Mouse (Mus musculus): ENCODE measurements around the gene Swsap1. TPM values are rescaled to one million over a fixed set of nuclear protein-coding genes. Genes with fewer than 3 reads are reported as not detected.

The Swsap1 gene
- polyA plus RNA-seq, 1 experiment from 2014 or later: 2.6 TPM

GRCm38 (mm10) chr9:21925506-21925905 is 30.0 kb upstream of the Swsap1 start:
- TF ChIP-seq CTCF (IDR thresholded peaks at IDR 0.05; ENCODE audit: low read depth) (no peak), EP300 (IDR thresholded peaks at IDR 0.05; ENCODE audit: low read depth) (no peak)
- Histone ChIP-seq H3K4me3 (ENCODE audit: low read depth, low read length) (0 out of 2 replicates have a peak overlapping the region, but pooled peaks have one; percentile 45), H3K4me2 (ENCODE audit: low read depth, low read length) (peak overlapping the region; percentile 72), H3K27me3 (ENCODE audit: insufficient read depth, low read length) (no peaks in the 10 kb centered on the region), H3K36me3 (replicated peaks; ENCODE audit: insufficient read depth, low read length) (no peaks in the 10 kb centered on the region), H3K27ac (ENCODE audit: low read depth) (peak overlapping the region; percentile 92; the same call in 1 of the 2 replicates), H3K9ac (replicated peaks) (peak overlapping the region; percentile 59; the same call in 1 of the 2 replicates), H3K4me1 (ENCODE audit: insufficient read depth) (peaks cover 30% of the 10 kb centered on the region), H3K9me3 (ENCODE audit: low read length) (no peaks in the 10 kb centered on the region)
- no peak for DNase-seq
- WGBS (ENCODE audit: insufficient replicate concordance): 92% methylated on average over 1 of the region's 1 CpGs
- no peak for ATAC-seq

GRCm38 (mm10) chr9:21926155-21926554 is 29.4 kb upstream of the Swsap1 start:
- 41% methylated on average over 6 of the region's 6 CpGs for WGBS (ENCODE audit: insufficient replicate concordance)
- Histone ChIP-seq H3K36me3 (replicated peaks; ENCODE audit: insufficient read depth, low read length) (no peaks in the 10 kb centered on the region), H3K4me3 (ENCODE audit: low read depth, low read length) (peak overlapping the region; percentile 45), H3K9me3 (ENCODE audit: low read length) (no peaks in the 10 kb centered on the region), H3K27me3 (ENCODE audit: insufficient read depth, low read length) (no peaks in the 10 kb centered on the region), H3K4me2 (ENCODE audit: low read depth, low read length) (peak overlapping the region; percentile 72), H3K27ac (ENCODE audit: low read depth) (peak overlapping the region; percentile 92), H3K4me1 (ENCODE audit: insufficient read depth) (peaks cover 30% of the 10 kb centered on the region), H3K9ac (replicated peaks) (peak overlapping the region; percentile 59; the same call in 1 of the 2 replicates)
- TF ChIP-seq EP300 (IDR thresholded peaks at IDR 0.05; ENCODE audit: low read depth): no peak
- no peak for TF ChIP-seq CTCF (IDR thresholded peaks at IDR 0.05; ENCODE audit: low read depth)
- no peak for ATAC-seq
- DNase-seq: peak; percentile 51

- DNase-seq: no peak
Observed at GRCm38 (mm10) chr9:21926784-21927183, 28.8 kb upstream of the Swsap1 start.

DNA sequence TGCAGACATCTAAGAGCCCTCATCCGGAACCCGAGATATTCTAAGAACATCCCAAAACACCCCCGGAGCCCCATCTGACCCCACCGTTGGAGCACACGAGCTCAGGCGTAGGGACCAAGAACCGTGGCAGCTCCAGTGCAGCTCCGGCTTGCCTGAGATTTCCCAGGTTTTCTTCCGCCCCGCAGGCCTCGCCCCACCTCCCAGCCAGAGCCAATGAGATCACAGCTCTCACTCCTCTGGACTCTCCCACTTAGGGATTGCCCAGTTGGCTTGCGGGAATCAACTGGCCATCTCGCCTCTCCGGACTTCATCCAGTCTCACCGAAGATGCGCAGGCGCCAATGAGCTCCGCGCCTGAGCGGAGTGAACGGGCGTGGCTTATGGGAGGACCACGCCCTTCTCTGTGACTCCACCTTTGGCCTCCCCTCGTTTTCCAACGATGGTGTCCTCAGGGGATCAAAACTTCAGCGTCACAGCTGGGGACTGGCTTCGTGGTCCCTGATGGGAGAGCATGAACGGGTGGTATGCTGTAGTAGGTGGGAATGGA is 28.3 kb upstream of the Swsap1 start, which contains the start of the genes Ccdc159 and Tmem205:
Ccdc159 (plus strand) TSS at position 264 of the 546 bp plus-strand sequence.
Tmem205 (minus strand) TSS at position 349 of the 546 bp plus-strand sequence.
- Histone ChIP-seq H3K4me2 (ENCODE audit: low read depth, low read length) (peak within 1 kb of the TSS; percentile 72), H3K27ac (ENCODE audit: low read depth) (peak within 1 kb of the TSS; percentile 92), H3K9ac (replicated peaks) (peak within 1 kb of the TSS; percentile 59), H3K4me1 (ENCODE audit: insufficient read depth) (peaks cover 30% of the 10 kb centered on the region), H3K36me3 (replicated peaks; ENCODE audit: insufficient read depth, low read length) (no peaks in the 10 kb centered on the region), H3K9me3 (ENCODE audit: low read length) (no peaks in the 10 kb centered on the region), H3K4me3 (ENCODE audit: low read depth, low read length) (peak within 1 kb of the TSS; percentile 45), H3K27me3 (ENCODE audit: insufficient read depth, low read length) (no peaks in the 10 kb centered on the region)
- TF ChIP-seq CTCF (IDR thresholded peaks at IDR 0.05; ENCODE audit: low read depth) (no peak), EP300 (IDR thresholded peaks at IDR 0.05; ENCODE audit: low read depth) (peak; percentile 65)
- under 1% methylated on average over 28 of the region's 28 CpGs for WGBS (ENCODE audit: insufficient replicate concordance)
- DNase-seq (peak; percentile 86), ATAC-seq (peak; percentile 88)

More at GRCm38 (mm10) chr9:21926784-21927183, 28.8 kb upstream of the Swsap1 start:
- H3K4me2 ChIP-seq (ENCODE audit: low read depth, low read length): peak overlapping the region; percentile 72
- no peak for ATAC-seq
- peak overlapping the region; percentile 92 for H3K27ac ChIP-seq (ENCODE audit: low read depth)
- no peaks in the 10 kb centered on the region for H3K9me3 ChIP-seq (ENCODE audit: low read length)
- peaks cover 30% of the 10 kb centered on the region for H3K4me1 ChIP-seq (ENCODE audit: insufficient read depth)
- WGBS (ENCODE audit: insufficient replicate concordance): 1% methylated on average over 6 of the region's 6 CpGs
- peak overlapping the region; percentile 58 for H3K9ac ChIP-seq (replicated peaks)
- TF ChIP-seq CTCF (IDR thresholded peaks at IDR 0.05; ENCODE audit: low read depth): no peak
- no peak for TF ChIP-seq EP300 (IDR thresholded peaks at IDR 0.05; ENCODE audit: low read depth)
- peak overlapping the region; percentile 45 for H3K4me3 ChIP-seq (ENCODE audit: low read depth, low read length)
- no peaks in the 10 kb centered on the region for H3K36me3 ChIP-seq (replicated peaks; ENCODE audit: insufficient read depth, low read length)
- no peaks in the 10 kb centered on the region for H3K27me3 ChIP-seq (ENCODE audit: insufficient read depth, low read length)

DNA sequence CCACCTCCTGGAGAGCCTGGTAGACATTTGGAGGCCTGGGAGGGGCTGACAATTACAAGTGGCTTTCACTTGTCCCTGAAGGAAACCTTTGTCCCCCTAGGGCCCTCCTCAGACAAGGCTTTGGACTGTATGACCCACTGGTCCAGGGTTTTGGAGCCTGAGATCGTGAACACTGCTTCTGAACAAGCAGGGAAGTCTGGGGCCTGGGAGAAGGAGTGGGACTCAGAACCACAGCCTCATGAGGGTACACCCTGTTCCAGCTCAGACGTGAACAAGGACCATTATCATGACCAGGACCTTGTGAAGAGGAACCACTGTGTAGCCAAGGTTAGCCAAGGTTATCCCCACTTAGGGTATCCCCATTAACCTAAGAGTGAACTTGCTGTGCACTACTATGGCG is 26.3 kb upstream of the Swsap1 start:
- H3K4me1 ChIP-seq (ENCODE audit: insufficient read depth): peaks cover 16% of the 10 kb centered on the region
- H3K9me3 ChIP-seq (ENCODE audit: low read length): no peaks in the 10 kb centered on the region
- H3K4me3 ChIP-seq (ENCODE audit: low read depth, low read length): no peak overlapping the region
- H3K4me2 ChIP-seq (ENCODE audit: low read depth, low read length): no peak overlapping the region
- no peak overlapping the region for H3K9ac ChIP-seq (replicated peaks)
- WGBS (ENCODE audit: insufficient replicate concordance): 68% methylated on average over 3 of the region's 3 CpGs
- no peak for TF ChIP-seq EP300 (IDR thresholded peaks at IDR 0.05; ENCODE audit: low read depth)
- no peak for TF ChIP-seq CTCF (IDR thresholded peaks at IDR 0.05; ENCODE audit: low read depth)
- no peaks in the 10 kb centered on the region for H3K36me3 ChIP-seq (replicated peaks; ENCODE audit: insufficient read depth, low read length)
- ATAC-seq (no peak), DNase-seq (no peak)
- H3K27me3 ChIP-seq (ENCODE audit: insufficient read depth, low read length): no peaks in the 10 kb centered on the region
- no peak overlapping the region for H3K27ac ChIP-seq (ENCODE audit: low read depth)

GRCm38 (mm10) chr9:21932006-21932405 is 23.5 kb upstream of the Swsap1 start:
- TF ChIP-seq EP300 (IDR thresholded peaks at IDR 0.05; ENCODE audit: low read depth) (no peak), CTCF (IDR thresholded peaks at IDR 0.05; ENCODE audit: low read depth) (no peak)
- H3K27me3 ChIP-seq (ENCODE audit: insufficient read depth, low read length): no peaks in the 10 kb centered on the region
- no peaks in the 10 kb centered on the region for H3K9me3 ChIP-seq (ENCODE audit: low read length)
- no peak for DNase-seq
- no peak overlapping the region for H3K4me2 ChIP-seq (ENCODE audit: low read depth, low read length)
- peaks cover 7% of the 10 kb centered on the region; the same call in 1 of the 2 replicates for H3K4me1 ChIP-seq (ENCODE audit: insufficient read depth)
- 67% methylated on average over 2 of the region's 2 CpGs for WGBS (ENCODE audit: insufficient replicate concordance)
- no peak overlapping the region for H3K9ac ChIP-seq (replicated peaks)
- ATAC-seq: no peak
- no peak overlapping the region for H3K27ac ChIP-seq (ENCODE audit: low read depth)
- H3K36me3 ChIP-seq (replicated peaks; ENCODE audit: insufficient read depth, low read length): no peaks in the 10 kb centered on the region
- H3K4me3 ChIP-seq (ENCODE audit: low read depth, low read length): no peak overlapping the region

All from liver, postnatal 0 days (tissue).